Mouse (Mus musculus) hindbrain, embryonic 12.5 days (tissue): ENCODE data around the gene Mrto4. TPM values are rescaled to one million over a fixed set of nuclear protein-coding genes. Genes with fewer than 3 reads are reported as not detected.

Experiments used
- ATAC-seq: fragments of 200-750 bp; cut with Nextera tagmentation; 2 replicates; pipeline ENCODE4 v1.8.0; 2017; ENCODE audit warnings: moderate TSS enrichment; ENCODE audit not compliant: low FRiP score
- H3K27ac ChIP-seq: fragments of 300-500 bp; sonication (generic); 2 replicates; pipeline ENCODE4 v1.5.1; 2016; ENCODE audit warnings: mild to moderate bottlenecking
- H3K27me3 ChIP-seq: fragments of 300-500 bp; sonication (generic); 2 replicates; pipeline ENCODE4 v1.6.1; 2016; ENCODE audit warnings: mild to moderate bottlenecking
- H3K36me3 ChIP-seq: fragments of 300-500 bp; sonication (generic); 2 replicates; pipeline ENCODE4 v1.6.1; 2016; ENCODE audit warnings: mild to moderate bottlenecking
- H3K4me1 ChIP-seq: fragments of 300-500 bp; sonication (generic); 2 replicates; pipeline ENCODE4 v1.6.1; 2016
- H3K4me2 ChIP-seq: fragments of 300-500 bp; sonication (generic); replicated peaks from 2 replicates; pipeline ENCODE4 v1.6.1; 2016; ENCODE audit warnings: mild to moderate bottlenecking
- H3K4me3 ChIP-seq: fragments of 300-500 bp; sonication (generic); 2 replicates; pipeline ENCODE4 v1.5.1; 2016; ENCODE audit warnings: mild to moderate bottlenecking
- H3K9ac ChIP-seq: fragments of 300-500 bp; sonication (generic); 2 replicates; pipeline ENCODE4 v1.6.1; 2016; ENCODE audit warnings: mild to moderate bottlenecking, moderate library complexity
- H3K9me3 ChIP-seq: fragments of 300-500 bp; sonication (generic); replicated peaks from 2 replicates; pipeline ENCODE4 v1.6.1; 2016; ENCODE audit warnings: mild to moderate bottlenecking
- WGBS: fragments of 180-500 bp; shearing (Covaris S2); methylation state at CpG from one replicate; pipeline ENCODE4 v1.1.7; 2016; 5-methylcytosine and 5-hydroxymethylcytosine counted together
- polyA plus RNA-seq: library from polyadenylated mRNA; unstranded; fragments of >200 nt; fragmentation: Nextera tagmentation; extraction: Ambion mirVana; gene quantifications from 2 replicates; pipeline ENCODE4 v1.2.1, GENCODE M21; 2016

The Mrto4 gene
- polyA plus RNA-seq, 1 experiment from 2014 or later = 91.4 TPM

- no peaks in the 10 kb centered on the region for H3K9me3 ChIP-seq
- H3K4me1 ChIP-seq = no peaks in the 10 kb centered on the region
- no peak overlapping the region for H3K9ac ChIP-seq
- ATAC-seq = no peak
- H3K4me3 ChIP-seq = no peak overlapping the region
- no peak overlapping the region for H3K27ac ChIP-seq
- WGBS = 86% methylated on average over 4 of the region's 4 CpGs
- no peak overlapping the region for H3K4me2 ChIP-seq
- peaks cover 92% of the 10 kb centered on the region for H3K36me3 ChIP-seq
- H3K27me3 ChIP-seq = no peaks in the 10 kb centered on the region
Observed at GRCm38 (mm10) chr4:139373130-139373529, 20.8 kb upstream of the Mrto4 start.

DNA sequence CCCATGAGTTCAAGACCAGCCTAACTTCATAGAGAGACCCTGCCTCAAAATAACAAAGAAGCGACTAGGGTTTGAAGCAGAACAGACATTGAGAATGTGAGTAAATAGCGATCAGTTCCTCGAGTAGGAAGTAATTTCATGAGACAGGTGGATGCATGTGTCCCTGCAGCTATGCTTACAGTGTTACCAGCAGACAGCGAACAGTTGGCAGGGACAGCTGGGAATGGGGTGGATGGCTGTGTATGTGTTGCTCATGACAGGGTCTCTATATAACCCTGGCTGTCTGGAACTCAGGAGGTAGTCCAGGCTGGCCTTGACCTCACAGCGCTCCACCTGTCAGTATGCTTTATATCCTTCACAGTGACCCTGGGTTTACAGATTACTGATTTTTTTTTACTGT, 15.7 kb upstream of the Mrto4 start:
- H3K4me2 ChIP-seq = no peak overlapping the region
- 93% methylated on average over 5 of the region's 5 CpGs for WGBS
- peaks cover 98% of the 10 kb centered on the region for H3K36me3 ChIP-seq
- H3K27me3 ChIP-seq = no peaks in the 10 kb centered on the region
- H3K27ac ChIP-seq = no peak overlapping the region
- ATAC-seq = no peak
- no peaks in the 10 kb centered on the region for H3K4me1 ChIP-seq
- H3K4me3 ChIP-seq = no peak overlapping the region
- no peak overlapping the region for H3K9ac ChIP-seq
- H3K9me3 ChIP-seq = no peaks in the 10 kb centered on the region

DNA sequence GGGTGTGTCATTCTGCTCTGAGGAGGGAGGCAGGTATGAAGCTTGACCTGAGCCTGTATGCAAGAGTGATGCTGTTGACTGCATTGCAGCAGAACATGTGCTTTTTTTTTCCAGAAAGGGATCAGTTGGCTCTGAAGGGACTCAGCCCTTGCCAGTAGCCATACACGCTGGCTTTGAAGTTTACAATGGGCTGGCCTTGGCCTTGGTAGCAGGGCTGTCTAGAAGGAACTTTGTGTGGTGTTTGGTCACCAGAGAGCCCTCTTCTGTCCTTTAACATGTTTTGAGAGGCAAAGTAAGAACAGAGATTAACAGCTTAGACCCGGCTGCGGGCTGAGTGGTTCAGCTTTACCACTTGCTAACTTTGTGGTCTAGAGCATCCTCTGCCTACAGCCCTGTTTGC, 15.0 kb upstream of the Mrto4 start:
- ATAC-seq = no peak
- Histone ChIP-seq H3K4me1 (no peaks in the 10 kb centered on the region), H3K36me3 (peaks cover 98% of the 10 kb centered on the region)

GRCm38 (mm10) chr4:139360761-139361548, 8.6 kb upstream of the Mrto4 start:
- H3K36me3 ChIP-seq = peaks cover 96% of the 10 kb centered on the region
- H3K27me3 ChIP-seq = no peaks in the 10 kb centered on the region
- no peak overlapping the region for H3K27ac ChIP-seq
- no peak for ATAC-seq
- H3K9ac ChIP-seq = no peak overlapping the region
- H3K9me3 ChIP-seq = no peaks in the 10 kb centered on the region
- no peak overlapping the region for H3K4me2 ChIP-seq
- H3K4me3 ChIP-seq = no peak overlapping the region
- 92% methylated on average over 11 of the region's 11 CpGs for WGBS
- H3K4me1 ChIP-seq = no peaks in the 10 kb centered on the region

More for the DNA sequence above, 15.0 kb upstream of the Mrto4 start:
- Histone ChIP-seq H3K27ac (no peak overlapping the region), H3K4me2 (no peak overlapping the region), H3K27me3 (no peaks in the 10 kb centered on the region), H3K9ac (no peak overlapping the region), H3K4me3 (no peak overlapping the region), H3K9me3 (no peaks in the 10 kb centered on the region)
- WGBS = 99% methylated on average over 3 of the region's 3 CpGs

GRCm38 (mm10) chr4:139357211-139357610, 4.8 kb upstream of the Mrto4 start:
- H3K4me3 ChIP-seq = no peak overlapping the region
- H3K27me3 ChIP-seq = no peaks in the 10 kb centered on the region
- no peak overlapping the region for H3K4me2 ChIP-seq
- peaks cover 9% of the 10 kb centered on the region for H3K4me1 ChIP-seq
- H3K27ac ChIP-seq = no peak overlapping the region
- ATAC-seq = no peak
- H3K36me3 ChIP-seq = peaks cover 78% of the 10 kb centered on the region
- H3K9ac ChIP-seq = no peak overlapping the region
- no peaks in the 10 kb centered on the region for H3K9me3 ChIP-seq
- 89% methylated on average over 3 of the region's 3 CpGs for WGBS

DNA sequence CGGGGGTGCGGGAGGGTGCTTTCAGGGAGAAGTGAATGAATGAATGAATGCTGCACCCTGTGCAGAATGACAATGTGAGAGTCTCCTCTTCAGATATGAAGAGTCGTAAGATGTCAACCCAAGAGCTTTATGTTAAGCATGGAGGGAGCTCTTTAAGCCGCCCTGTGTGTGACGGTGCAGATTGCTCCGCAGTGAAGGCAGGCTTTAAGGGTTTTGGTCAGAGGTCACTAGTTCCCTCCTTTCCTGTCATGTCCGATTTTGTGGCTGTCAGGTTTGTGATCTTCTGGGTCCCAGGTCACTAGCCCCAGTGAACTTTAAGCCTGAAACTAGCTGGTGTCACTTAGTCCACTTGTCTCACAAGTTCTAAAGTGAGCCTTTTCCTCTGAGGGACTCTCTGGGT, 456 bp upstream of the Mrto4 start:
- Histone ChIP-seq H3K36me3 (peaks cover 57% of the 10 kb centered on the region), H3K4me1 (peaks cover 22% of the 10 kb centered on the region), H3K9ac (peak overlapping the region; percentile 81), H3K9me3 (no peaks in the 10 kb centered on the region), H3K4me3 (peak overlapping the region; percentile 83), H3K4me2 (peak overlapping the region; percentile 87), H3K27ac (peak overlapping the region; percentile 97; the same call in 1 of the 2 replicates), H3K27me3 (no peaks in the 10 kb centered on the region)
- under 1% methylated on average over 7 of the region's 7 CpGs for WGBS
- ATAC-seq = peak; percentile 49

DNA sequence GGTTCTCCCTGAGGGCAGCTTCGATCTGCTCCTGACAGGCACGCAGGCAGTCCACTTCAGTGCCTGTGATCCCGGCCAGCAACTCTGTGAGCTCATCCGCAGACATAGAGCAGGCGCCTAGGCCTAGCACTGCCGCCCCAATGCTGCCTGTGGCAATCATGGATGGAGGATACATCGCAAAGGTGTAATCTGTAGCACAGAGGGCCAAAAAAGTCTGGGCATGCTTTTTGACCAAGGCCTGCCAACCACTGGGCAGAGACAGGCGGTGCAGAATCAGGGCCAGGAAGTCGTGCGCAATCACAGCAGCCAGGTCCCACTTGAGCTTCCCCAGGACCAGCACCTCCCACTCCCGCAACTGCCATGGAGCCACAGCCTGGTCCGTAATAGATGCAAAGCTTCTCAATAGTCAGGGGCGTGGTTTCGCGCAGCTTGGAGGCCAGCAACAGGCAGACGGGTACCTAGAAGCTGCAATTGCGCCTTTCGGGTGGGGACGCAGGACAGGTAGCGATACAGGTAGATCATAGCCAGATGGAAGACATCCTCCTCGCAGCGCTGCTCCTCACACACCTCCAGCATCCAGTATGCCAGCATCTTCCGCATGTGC, 6.9 kb downstream of the Mrto4 start:
- WGBS = 74% methylated on average over 23 of the region's 23 CpGs
- H3K27me3 ChIP-seq = no peaks in the 10 kb centered on the region
- H3K4me1 ChIP-seq = peaks cover 2% of the 10 kb centered on the region
- no peak for ATAC-seq
- no peak overlapping the region for H3K27ac ChIP-seq
- no peak overlapping the region for H3K9ac ChIP-seq
- peaks cover 46% of the 10 kb centered on the region for H3K36me3 ChIP-seq
- H3K4me2 ChIP-seq = no peak overlapping the region
- no peaks in the 10 kb centered on the region for H3K9me3 ChIP-seq
- no peak overlapping the region for H3K4me3 ChIP-seq

DNA sequence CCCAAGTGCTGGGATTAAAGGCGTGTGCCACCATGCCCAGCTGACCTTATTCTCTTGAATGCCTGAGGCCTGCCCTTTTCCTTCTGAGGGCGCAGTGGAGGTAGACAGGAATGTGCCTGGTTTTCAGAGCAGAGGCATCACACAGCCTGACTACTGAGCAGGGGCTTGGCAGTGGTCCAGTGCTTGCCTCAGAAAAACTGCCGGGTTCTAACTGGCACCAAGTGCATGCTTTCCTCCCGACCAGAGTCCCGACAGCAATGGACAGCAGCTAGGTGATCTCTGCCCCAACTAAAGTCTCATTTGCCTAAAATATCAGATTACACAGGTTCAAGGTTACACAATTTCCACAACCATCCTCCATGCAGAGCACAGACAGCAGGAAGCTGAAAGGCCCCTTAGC, 8.7 kb downstream of the Mrto4 start:
- no peaks in the 10 kb centered on the region for H3K4me1 ChIP-seq
- no peak overlapping the region for H3K4me2 ChIP-seq
- no peak overlapping the region for H3K27ac ChIP-seq
- WGBS = 80% methylated on average over 5 of the region's 5 CpGs
- no peaks in the 10 kb centered on the region for H3K9me3 ChIP-seq
- no peak for ATAC-seq
- H3K4me3 ChIP-seq = no peak overlapping the region
- no peaks in the 10 kb centered on the region for H3K27me3 ChIP-seq
- peaks cover 33% of the 10 kb centered on the region for H3K36me3 ChIP-seq
- no peak overlapping the region for H3K9ac ChIP-seq

DNA sequence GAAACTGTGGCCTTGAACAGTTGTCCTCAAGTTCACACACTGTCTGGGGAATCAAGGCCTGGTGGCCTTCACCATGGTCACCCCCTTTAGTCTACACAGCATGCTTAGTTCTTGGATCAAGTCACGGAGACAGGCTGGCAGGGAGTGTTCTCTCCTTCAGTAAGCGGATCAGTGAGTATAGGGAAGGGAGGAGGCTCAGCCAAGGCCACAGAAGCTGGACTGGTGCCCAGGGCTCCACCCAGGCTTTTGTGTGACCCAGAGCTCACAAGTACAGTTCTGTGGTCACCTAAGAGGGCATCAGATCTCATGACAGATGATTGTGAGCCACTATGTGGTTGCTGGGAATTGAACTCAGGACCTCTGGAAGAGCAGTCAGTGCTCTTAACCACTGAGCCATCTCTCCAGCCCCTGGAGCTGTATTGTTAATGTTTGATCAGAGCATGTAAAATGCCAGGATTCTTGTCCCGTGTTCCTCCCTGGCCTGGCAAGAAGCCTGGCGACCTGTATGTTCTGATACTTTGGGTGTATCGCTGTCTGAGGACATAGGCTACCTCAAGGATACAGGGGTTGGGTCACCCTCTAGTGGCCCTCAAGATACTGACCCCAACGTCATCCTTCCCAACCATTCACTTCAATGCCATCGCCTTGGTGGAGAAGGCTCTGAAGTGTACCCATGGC, 10.7 kb downstream of the Mrto4 start:
- ATAC-seq = no peak
- Histone ChIP-seq H3K36me3 (peaks cover 14% of the 10 kb centered on the region), H3K27me3 (peaks cover 16% of the 10 kb centered on the region), H3K27ac (no peak overlapping the region), H3K9me3 (no peaks in the 10 kb centered on the region), H3K4me2 (no peak overlapping the region), H3K9ac (no peak overlapping the region), H3K4me1 (no peaks in the 10 kb centered on the region), H3K4me3 (no peak overlapping the region)
- 79% methylated on average over 7 of the region's 7 CpGs for WGBS

DNA sequence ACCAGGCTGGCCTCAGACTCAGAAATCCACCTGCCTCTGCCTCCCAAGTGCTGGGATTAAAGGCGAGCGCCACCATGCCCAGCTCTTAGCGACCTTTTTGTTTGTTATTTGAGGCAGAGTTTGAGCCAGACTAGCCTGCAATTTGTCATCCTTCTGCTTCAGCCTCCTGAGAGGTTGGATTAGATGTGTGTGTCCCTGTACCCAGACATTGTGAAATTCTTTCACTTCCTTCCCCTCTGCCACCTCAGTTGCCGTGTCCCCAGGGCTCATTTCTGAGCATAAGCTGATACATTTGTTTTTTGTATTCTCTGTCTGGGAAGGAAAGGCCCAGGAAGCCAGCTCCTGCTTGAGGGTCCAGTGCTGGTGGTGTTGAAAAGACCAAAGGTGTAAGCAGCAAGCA, 11.5 kb downstream of the Mrto4 start:
- Histone ChIP-seq H3K9me3 (no peaks in the 10 kb centered on the region), H3K27me3 (peaks cover 19% of the 10 kb centered on the region), H3K4me3 (no peak overlapping the region), H3K9ac (no peak overlapping the region), H3K4me1 (no peaks in the 10 kb centered on the region), H3K4me2 (no peak overlapping the region), H3K27ac (no peak overlapping the region), H3K36me3 (peaks cover 6% of the 10 kb centered on the region)
- ATAC-seq = no peak
- 87% methylated on average over 4 of the region's 4 CpGs for WGBS

GRCm38 (mm10) chr4:139338145-139338544, 14.2 kb downstream of the Mrto4 start:
- Histone ChIP-seq H3K36me3 (no peaks in the 10 kb centered on the region), H3K4me1 (no peaks in the 10 kb centered on the region), H3K9me3 (no peaks in the 10 kb centered on the region), H3K4me3 (no peak overlapping the region), H3K27ac (no peak overlapping the region), H3K4me2 (no peak overlapping the region), H3K27me3 (peaks cover 24% of the 10 kb centered on the region), H3K9ac (no peak overlapping the region)
- ATAC-seq = no peak
- WGBS = 56% methylated on average over 33 of the region's 33 CpGs

DNA sequence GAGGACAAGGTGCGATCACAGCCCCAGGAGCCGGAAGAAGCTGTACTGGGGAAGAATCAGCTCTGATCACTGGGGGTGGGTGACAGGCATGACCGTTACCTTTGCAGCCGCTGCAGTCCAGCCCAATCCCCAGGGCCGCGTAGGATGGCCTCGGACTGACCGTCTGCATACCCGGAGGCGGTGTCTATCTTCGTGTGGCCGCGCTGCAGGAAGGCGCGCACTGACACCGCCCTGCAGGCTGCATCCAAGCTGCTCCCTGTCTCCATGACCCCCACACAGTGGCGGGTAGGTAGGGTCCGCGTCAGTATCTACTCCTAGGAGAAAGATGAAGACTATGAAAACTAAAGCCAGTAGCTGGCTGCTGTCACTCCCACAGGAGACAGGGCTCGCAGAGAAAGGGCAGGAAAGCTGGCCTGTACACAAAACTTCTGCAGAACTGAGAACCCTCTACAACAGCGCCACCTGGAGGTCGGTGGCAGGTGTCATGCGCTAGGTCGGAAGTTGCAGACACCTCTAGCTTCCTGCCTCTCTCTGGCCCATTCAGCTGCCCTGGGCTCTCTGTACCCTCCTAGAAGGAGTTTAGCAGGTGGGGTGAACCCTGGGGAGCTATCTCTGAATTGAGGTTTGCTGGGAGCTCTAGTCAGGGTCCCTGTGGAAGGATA, 15.4 kb downstream of the Mrto4 start:
- WGBS = 25% methylated on average over 24 of the region's 24 CpGs
- Histone ChIP-seq H3K36me3 (no peaks in the 10 kb centered on the region), H3K9ac (peak overlapping the region; percentile 39; the same call in 1 of the 2 replicates), H3K4me3 (no peak overlapping the region), H3K4me1 (no peaks in the 10 kb centered on the region), H3K4me2 (peak overlapping the region; percentile 33), H3K9me3 (no peaks in the 10 kb centered on the region), H3K27ac (no peak overlapping the region), H3K27me3 (peaks cover 27% of the 10 kb centered on the region)
- ATAC-seq = no peak
